Mouse (Mus musculus): ENCODE measurements around the gene Ccdc151.

Gene Ccdc151

GRCm38 (mm10) chr9:21958372-21958771 lies 44.1 kb downstream of the Ccdc151 start:
- no peak for DNase-seq (ENCODE audit: low spot score)

- peak; percentile 99 for DNase-seq (ENCODE audit: low spot score)
Observed at GRCm38 (mm10) chr9:21955570-21956281, 46.7 kb downstream of the Ccdc151 start, which contains the start of gene Swsap1. Swsap1 (plus strand) TSS chr9:21955755.

DNA sequence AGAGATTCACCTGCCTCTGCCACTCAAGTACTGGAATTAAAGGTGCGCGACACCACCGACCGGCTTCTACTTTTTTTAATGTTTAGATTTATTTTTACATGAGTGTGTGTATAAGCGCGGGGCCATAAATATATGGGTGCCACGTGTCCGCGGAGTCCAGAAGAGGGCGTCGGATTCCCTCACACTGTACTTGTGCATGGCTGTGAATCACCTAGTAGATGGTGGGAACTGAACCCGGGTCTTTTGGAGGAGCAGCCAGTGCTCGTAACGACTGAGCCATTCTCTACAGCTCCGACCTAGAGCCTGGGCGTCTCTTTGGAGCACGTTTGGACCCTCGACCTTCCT lies 47.2 kb downstream of the Ccdc151 start:
- no peak for DNase-seq (ENCODE audit: low spot score)

GRCm38 (mm10) chr9:21954635-21955034 lies 47.8 kb downstream of the Ccdc151 start:
- no peak for DNase-seq (ENCODE audit: low spot score)

- peak; percentile 72 for DNase-seq (ENCODE audit: low spot score)
Observed at GRCm38 (mm10) chr9:21953600-21953999, 48.8 kb downstream of the Ccdc151 start.

DNA sequence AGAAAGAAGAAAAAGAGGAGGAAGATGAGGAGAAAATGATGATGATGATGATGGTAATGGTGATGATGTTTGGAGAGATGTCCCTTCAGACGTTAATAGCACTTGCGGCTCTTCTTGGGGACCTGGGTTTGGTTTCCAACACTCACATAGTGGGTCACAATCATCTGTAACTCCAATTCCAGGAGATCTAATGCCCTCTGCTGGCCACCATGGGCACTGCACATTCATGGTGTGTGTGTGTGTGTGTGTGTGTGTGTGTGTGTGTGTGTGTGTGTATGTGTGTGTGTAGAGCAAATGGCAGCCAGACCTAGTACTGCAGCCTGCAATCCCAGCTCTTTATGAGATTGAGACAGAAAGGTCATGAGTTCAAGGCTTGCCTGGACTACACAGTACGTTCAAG lies 50.5 kb downstream of the Ccdc151 start:
- no peak for DNase-seq (ENCODE audit: low spot score)

DNA sequence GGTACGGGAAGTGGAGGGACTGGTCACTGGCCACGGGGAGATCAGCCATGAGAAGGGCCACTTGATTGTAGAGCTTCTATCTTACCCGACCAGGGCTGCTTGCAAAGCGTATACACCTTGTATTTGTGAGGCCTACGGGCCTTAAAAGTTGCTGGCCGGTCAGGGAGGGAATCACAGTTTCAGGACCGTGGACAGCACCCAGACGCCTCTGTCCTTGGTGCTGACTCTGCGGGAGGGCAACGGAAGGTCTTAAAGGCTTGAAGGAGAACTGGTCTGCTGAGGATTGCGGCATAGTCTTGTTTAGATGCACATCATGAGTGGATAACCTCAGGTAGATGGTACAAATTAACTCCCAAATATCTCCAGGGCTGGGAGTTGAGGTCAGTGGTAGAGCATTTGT lies 52.1 kb downstream of the Ccdc151 start:
- DNase-seq (ENCODE audit: low spot score): no peak

DNA sequence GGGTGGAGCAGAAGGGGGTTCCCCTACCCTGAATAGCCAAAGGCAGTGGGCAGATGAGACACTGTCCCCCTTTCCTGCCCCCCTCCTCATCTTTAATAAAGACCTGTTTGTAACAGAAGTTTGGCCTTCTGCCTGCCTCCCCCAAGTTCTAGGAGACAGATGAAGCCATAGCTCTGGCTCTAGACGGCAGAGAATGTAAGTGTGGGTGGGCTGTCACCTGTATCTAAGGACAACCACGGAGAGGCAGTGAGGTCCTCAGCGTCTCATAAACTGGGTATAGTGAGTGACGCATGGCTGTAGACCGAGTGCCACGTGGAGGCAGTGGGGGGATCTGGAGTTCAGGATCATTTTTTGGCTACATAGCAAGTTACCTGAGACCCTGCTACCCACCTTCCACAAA lies 53.6 kb downstream of the Ccdc151 start:
- no peak for DNase-seq (ENCODE audit: low spot score)

GRCm38 (mm10) chr9:21948146-21948545 lies 54.3 kb downstream of the Ccdc151 start:
- no peak for DNase-seq (ENCODE audit: low spot score)

DNA sequence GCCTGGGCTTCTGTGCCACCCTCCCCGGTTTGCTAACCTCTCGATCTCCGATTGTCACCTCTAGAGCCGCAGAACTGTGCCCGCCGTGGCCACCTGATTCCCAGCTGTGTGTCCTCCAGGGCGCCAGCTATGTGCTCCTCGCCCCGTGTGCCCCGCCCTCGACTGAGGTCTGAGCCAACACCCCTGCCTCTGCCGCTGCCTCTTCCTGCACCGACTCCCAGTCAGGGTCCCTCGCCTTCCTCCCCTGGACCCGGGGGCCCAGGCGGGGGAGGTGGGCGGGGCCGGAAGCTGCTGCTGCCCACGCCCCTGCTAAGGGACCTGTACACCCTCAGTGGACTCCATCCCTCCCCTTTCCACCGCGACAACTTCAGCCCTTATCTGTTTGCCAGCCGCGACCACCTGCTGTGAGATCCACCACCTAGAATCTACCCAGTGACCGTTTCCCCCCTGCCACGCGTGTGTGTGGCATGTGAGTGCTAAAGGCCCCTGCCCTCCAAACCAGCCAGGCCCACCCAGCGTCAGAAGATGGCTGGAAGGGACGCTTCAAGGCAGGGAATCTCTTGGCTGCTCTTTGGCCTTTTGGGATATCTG lies 54.8 kb downstream of the Ccdc151 start:
- DNase-seq (ENCODE audit: low spot score): no peak

GRCm38 (mm10) chr9:21944267-21944666 lies 58.2 kb downstream of the Ccdc151 start:
- no peak for DNase-seq (ENCODE audit: low spot score)

GRCm38 (mm10) chr9:21943638-21944037 lies 58.8 kb downstream of the Ccdc151 start:
- DNase-seq (ENCODE audit: low spot score): no peak

- no peak for DNase-seq (ENCODE audit: low spot score)
Observed at GRCm38 (mm10) chr9:21943046-21943445, 59.4 kb downstream of the Ccdc151 start.

All from left cerebral cortex, adult 11 months (tissue).